Mouse (Mus musculus): ENCODE measurements around the gene Hormad2. TPM values are rescaled to one million over a fixed set of nuclear protein-coding genes. Genes with fewer than 3 reads are reported as not detected.

Hormad2 gene
- total and polyA plus RNA-seq, 3 experiments: 16.0 to 17.0 TPM; not detected in 1

- TF ChIP-seq HCFC1 (IDR thresholded peaks at IDR 0.05; ENCODE audit: low read depth, low read length) (no peak), POLR2AphosphoS5 (IDR thresholded peaks at IDR 0.05; ENCODE audit: borderline replicate concordance, low read depth, low read length) (no peak), GATA1 (IDR thresholded peaks at IDR 0.05; ENCODE audit: low read depth, low read length) (no peak), GABPA (IDR thresholded peaks at IDR 0.05; ENCODE audit: low read depth, low read length) (no peak), USF1 (IDR thresholded peaks at IDR 0.05; ENCODE audit: low read depth, low read length) (no peak), POLR2AphosphoS2 (IDR thresholded peaks at IDR 0.05; ENCODE audit: low read length) (no peak), ZMIZ1 (IDR thresholded peaks at IDR 0.05; ENCODE audit: low read depth, low read length) (no peak)
- Histone ChIP-seq H3K4me1 (ENCODE audit: control insufficient read depth in 1 of 2, insufficient read depth in 2 of 2, low read length in 2 of 2) (no peaks in the 10 kb centered on the region), H3K36me3 (ENCODE audit: control insufficient read depth in 1 of 2, insufficient read depth in 2 of 2, low read length in 2 of 2) (no peaks in the 10 kb centered on the region), H3K79me2 (ENCODE audit: control insufficient read depth, insufficient read depth, low read length, poor library complexity) (no peaks in the 10 kb centered on the region), H3K27me3 (ENCODE audit: control insufficient read depth in 1 of 2, insufficient read depth in 2 of 2, low read length in 2 of 2) (no peaks in the 10 kb centered on the region), H3K9me3 (replicated peaks; ENCODE audit: insufficient read depth, low read length) (no peaks in the 10 kb centered on the region), H3K27ac (ENCODE audit: control insufficient read depth, low read depth, low read length) (no peak overlapping the region), H3K4me3 (ENCODE audit: control insufficient read depth in 1 of 2, insufficient read depth in 1 of 2, low read depth in 2 of 2, low read length in 2 of 2) (no peak overlapping the region), H3K9ac (ENCODE audit: control insufficient read depth, low read depth, low read length, poor library complexity, severe bottlenecking) (no peak overlapping the region)
- DNase-seq (ENCODE audit: low read depth, low spot score): no peak
Observed at GRCm38 (mm10) chr11:4471251-4471650, 30.3 kb upstream of the Hormad2 start.

- H3K36me3 ChIP-seq (ENCODE audit: control insufficient read depth in 1 of 2, insufficient read depth in 2 of 2, low read length in 2 of 2): no peaks in the 10 kb centered on the region
- H3K27ac ChIP-seq (ENCODE audit: control insufficient read depth, low read depth, low read length): no peak overlapping the region
- TF ChIP-seq CTCF (IDR thresholded peaks at IDR 0.05 in 2 of 3, conservative IDR thresholded peaks at IDR 0.05 in 1 of 3; ENCODE audit: control insufficient read depth in 1 of 3, insufficient read depth in 1 of 3, low read depth in 2 of 3, low read length in 3 of 3, poor library complexity in 1 of 3, severe bottlenecking in 1 of 3) (no peak), USF2 (IDR thresholded peaks at IDR 0.05; ENCODE audit: borderline replicate concordance in 1 of 2, insufficient read depth in 1 of 2, low read depth in 1 of 2, low read length in 2 of 2) (no peak), HCFC1 (IDR thresholded peaks at IDR 0.05; ENCODE audit: low read depth, low read length) (no peak), SIN3A (IDR thresholded peaks at IDR 0.05; ENCODE audit: low read length) (no peak), RAD21 (IDR thresholded peaks at IDR 0.05; ENCODE audit: low read depth, low read length) (no peak), ZKSCAN1 (IDR thresholded peaks at IDR 0.05; ENCODE audit: low read depth, low read length) (no peak), ELF1 (IDR thresholded peaks at IDR 0.05; ENCODE audit: low read depth, low read length) (no peak), USF1 (IDR thresholded peaks at IDR 0.05; ENCODE audit: low read depth, low read length) (no peak), SMC3 (IDR thresholded peaks at IDR 0.05; ENCODE audit: low read depth, low read length) (no peak), MAZ (IDR thresholded peaks at IDR 0.05; ENCODE audit: low read depth, low read length) (no peak)
- no peaks in the 10 kb centered on the region for H3K9me3 ChIP-seq (replicated peaks; ENCODE audit: insufficient read depth, low read length)
- no peaks in the 10 kb centered on the region for H3K27me3 ChIP-seq (ENCODE audit: control insufficient read depth in 1 of 2, insufficient read depth in 2 of 2, low read length in 2 of 2)
- no peak overlapping the region for H3K9ac ChIP-seq (ENCODE audit: control insufficient read depth, low read depth, low read length, poor library complexity, severe bottlenecking)
- DNase-seq (ENCODE audit: low read depth, low spot score): no peak
- no peaks in the 10 kb centered on the region for H3K4me1 ChIP-seq (ENCODE audit: control insufficient read depth in 1 of 2, insufficient read depth in 2 of 2, low read length in 2 of 2)
- no peak overlapping the region for H3K4me3 ChIP-seq (ENCODE audit: control insufficient read depth in 1 of 2, insufficient read depth in 1 of 2, low read depth in 2 of 2, low read length in 2 of 2)
- no peaks in the 10 kb centered on the region for H3K79me2 ChIP-seq (ENCODE audit: control insufficient read depth, insufficient read depth, low read length, poor library complexity)
Observed at GRCm38 (mm10) chr11:4469091-4469490, 28.2 kb upstream of the Hormad2 start.

- no peaks in the 10 kb centered on the region for H3K36me3 ChIP-seq (ENCODE audit: control insufficient read depth in 1 of 2, insufficient read depth in 2 of 2, low read length in 2 of 2)
- no peaks in the 10 kb centered on the region for H3K4me1 ChIP-seq (ENCODE audit: control insufficient read depth in 1 of 2, insufficient read depth in 2 of 2, low read length in 2 of 2)
- no peak overlapping the region for H3K9ac ChIP-seq (ENCODE audit: control insufficient read depth, low read depth, low read length, poor library complexity, severe bottlenecking)
- H3K27ac ChIP-seq (ENCODE audit: control insufficient read depth, low read depth, low read length): no peak overlapping the region
- no peaks in the 10 kb centered on the region for H3K79me2 ChIP-seq (ENCODE audit: control insufficient read depth, insufficient read depth, low read length, poor library complexity)
- H3K27me3 ChIP-seq (ENCODE audit: control insufficient read depth in 1 of 2, insufficient read depth in 2 of 2, low read length in 2 of 2): peaks cover 0 to 2% of the 10 kb centered on the region in 2 experiments; a peak in 2 of 4 replicates
- no peak for DNase-seq (ENCODE audit: low read depth, low spot score)
- no peak for TF ChIP-seq UBTF (IDR thresholded peaks at IDR 0.05; ENCODE audit: borderline replicate concordance, insufficient read depth, low read depth, low read length)
- TF ChIP-seq ZC3H11A (IDR thresholded peaks at IDR 0.05; ENCODE audit: low read depth, low read length): no peak
- no peak overlapping the region for H3K4me3 ChIP-seq (ENCODE audit: control insufficient read depth in 1 of 2, insufficient read depth in 1 of 2, low read depth in 2 of 2, low read length in 2 of 2)
- no peaks in the 10 kb centered on the region for H3K9me3 ChIP-seq (replicated peaks; ENCODE audit: insufficient read depth, low read length)
Observed at GRCm38 (mm10) chr11:4467436-4467835, 26.5 kb upstream of the Hormad2 start.
